Mouse (Mus musculus) urinary bladder, postnatal 4 days (tissue): ENCODE data around the gene Ccnt1.
"Not testable (repeated sequence)": the region's sequence is repeated elsewhere in the genome, so short reads cannot be mapped to it uniquely, and the experiment has no call there.

Experiments used
- DNase-seq, 2 experiments: peaks; one replicate each; pipeline ENCODE4 v3.0.0; 2021 to 2022; ENCODE audit warnings: low spot score in 2 of 2

Gene Ccnt1

GRCm38 (mm10) chr15:98595049-98595448 is 24.3 kb upstream of the Ccnt1 start:
- DNase-seq = no peak

- no peak for DNase-seq
These were observed 23.5 kb upstream of the Ccnt1 start for GRCm38 (mm10) chr15:98594193-98594592.

GRCm38 (mm10) chr15:98591396-98591795 is 20.7 kb upstream of the Ccnt1 start:
- DNase-seq = no peak

GRCm38 (mm10) chr15:98589640-98590336 is 19.1 kb upstream of the Ccnt1 start:
- no peak for DNase-seq

GRCm38 (mm10) chr15:98587751-98588150 is 17.0 kb upstream of the Ccnt1 start:
- DNase-seq = no peak

- not testable (repeated sequence) for DNase-seq
These were observed 15.4 kb upstream of the Ccnt1 start for GRCm38 (mm10) chr15:98586141-98586540.

GRCm38 (mm10) chr15:98585421-98585820 is 14.7 kb upstream of the Ccnt1 start:
- DNase-seq = no peak

GRCm38 (mm10) chr15:98582996-98583395 is 12.3 kb upstream of the Ccnt1 start:
- DNase-seq = no peak

- DNase-seq = peak in 1 of 2 experiments; percentile 57
These were observed 11.7 kb upstream of the Ccnt1 start for GRCm38 (mm10) chr15:98582410-98582809.

GRCm38 (mm10) chr15:98579795-98580464 is 9.2 kb upstream of the Ccnt1 start:
- DNase-seq = peak; percentile 57 to 76

GRCm38 (mm10) chr15:98579310-98579709 is 8.6 kb upstream of the Ccnt1 start:
- no peak for DNase-seq

GRCm38 (mm10) chr15:98573293-98573692 is 2.6 kb upstream of the Ccnt1 start:
- no peak for DNase-seq

GRCm38 (mm10) chr15:98569795-98570365 is 843 bp downstream of the Ccnt1 start:
- no peak for DNase-seq

GRCm38 (mm10) chr15:98569216-98569615 is 1.5 kb downstream of the Ccnt1 start:
- no peak for DNase-seq

GRCm38 (mm10) chr15:98568256-98569033 is 2.3 kb downstream of the Ccnt1 start:
- DNase-seq = no peak

- peak; percentile 99 to 100 for DNase-seq
These were observed 3.2 kb downstream of the Ccnt1 start for GRCm38 (mm10) chr15:98567278-98568134.

- no peak for DNase-seq
These were observed 3.8 kb downstream of the Ccnt1 start for GRCm38 (mm10) chr15:98566973-98567277.

GRCm38 (mm10) chr15:98557186-98557585 is 13.5 kb downstream of the Ccnt1 start:
- DNase-seq = no peak

- no peak for DNase-seq
These were observed 14.8 kb downstream of the Ccnt1 start for GRCm38 (mm10) chr15:98555881-98556280.

- DNase-seq = no peak
These were observed 18.0 kb downstream of the Ccnt1 start for GRCm38 (mm10) chr15:98552758-98553157.

- no peak for DNase-seq
These were observed 23.9 kb downstream of the Ccnt1 start for GRCm38 (mm10) chr15:98546843-98547242.
